Mouse (Mus musculus) MEL (cell line): ENCODE measurements at regions not wholly inside any gene's neighbourhood (a gene's known extent, or its start where the extent isn't known, plus 50 kb on each side); places are given as distances from the start of the nearest gene placed in this dataset.

Experiments
- DNase-seq: peaks from one replicate; pipeline ENCODE4 v3.0.0; 2011; ENCODE audit warnings: low read depth, low spot score
- H3K27ac ChIP-seq: 2 replicates; pipeline ENCODE4 v1.5.1; 2012; ENCODE audit warnings: low read depth, mild to moderate bottlenecking, control low read depth, low read length, moderate library complexity; ENCODE audit not compliant: control insufficient read depth
- H3K27me3 ChIP-seq, 2 experiments: fragments of 150-350 bp in 1 of 2; sonication (generic) in 1 of 2; 2 replicates each; pipeline ENCODE4 v1.6.1; 2012; ENCODE audit warnings: low read length in 2 of 2, mild to moderate bottlenecking in 2 of 2, improper control_type of control experiment in 1 of 2, moderate library complexity in 1 of 2; ENCODE audit not compliant: insufficient read depth in 2 of 2, control insufficient read depth in 1 of 2
- H3K36me3 ChIP-seq, 2 experiments: 2 replicates each; pipeline ENCODE4 v1.6.1; 2012 to 2014; ENCODE audit warnings: low read length in 2 of 2, improper control_type of control experiment in 1 of 2, inconsistent platforms in 1 of 2, mild to moderate bottlenecking in 1 of 2; ENCODE audit not compliant: insufficient read depth in 2 of 2, control insufficient read depth in 1 of 2
- H3K4me1 ChIP-seq, 2 experiments: fragments of 150-350 bp in 1 of 2; sonication (generic) in 1 of 2; 2 replicates each; pipeline ENCODE4 v1.6.1; 2012; ENCODE audit warnings: low read length in 2 of 2, improper control_type of control experiment in 1 of 2, mild to moderate bottlenecking in 1 of 2; ENCODE audit not compliant: insufficient read depth in 2 of 2, control insufficient read depth in 1 of 2
- H3K4me3 ChIP-seq, 2 experiments: fragments of 150-350 bp in 1 of 2; sonication (generic) in 1 of 2; 2 replicates each; pipeline ENCODE4 v1.5.1; 2012; ENCODE audit warnings: low read depth in 2 of 2, low read length in 2 of 2, mild to moderate bottlenecking in 2 of 2, moderate library complexity in 2 of 2, control low read depth in 1 of 2, improper control_type of control experiment in 1 of 2; ENCODE audit not compliant: control insufficient read depth in 1 of 2, insufficient read depth in 1 of 2
- H3K79me2 ChIP-seq: 2 replicates; pipeline ENCODE4 v1.6.1; 2012; ENCODE audit warnings: mild to moderate bottlenecking, low read length, moderate library complexity; ENCODE audit not compliant: control insufficient read depth, poor library complexity, insufficient read depth
- H3K9ac ChIP-seq: 2 replicates; pipeline ENCODE4 v1.6.1; 2012; ENCODE audit warnings: low read depth, mild to moderate bottlenecking, control low read depth, low read length, moderate library complexity; ENCODE audit not compliant: control insufficient read depth, poor library complexity, severe bottlenecking
- H3K9me3 ChIP-seq: fragments of 150-350 bp; sonication (generic); replicated peaks from 2 replicates; pipeline ENCODE4 v1.6.1; 2012; ENCODE audit warnings: mild to moderate bottlenecking, low read length, improper control_type of control experiment, moderate library complexity; ENCODE audit not compliant: insufficient read depth
- CTCF ChIP-seq, 3 experiments: IDR thresholded peaks in 2 of 3; conservative IDR thresholded peaks in 1 of 3; 2 replicates each; pipeline ENCODE4 v1.5.1; 2011 to 2012; ENCODE audit warnings: low read length in 3 of 3, low read depth in 2 of 3, mild to moderate bottlenecking in 2 of 3, improper control_type of control experiment in 1 of 3, inconsistent platforms in 1 of 3, mixed read lengths in 1 of 3, moderate library complexity in 1 of 3; ENCODE audit not compliant: control insufficient read depth in 1 of 3, insufficient read depth in 1 of 3, poor library complexity in 1 of 3, severe bottlenecking in 1 of 3
- HCFC1 ChIP-seq: IDR thresholded peaks from 2 replicates; pipeline ENCODE4 v1.6.1; 2012; ENCODE audit warnings: low read depth, mild to moderate bottlenecking, inconsistent platforms, low read length, improper control_type of control experiment, moderate library complexity
- KAT2A ChIP-seq: conservative IDR thresholded peaks from 2 replicates; pipeline ENCODE4 v1.6.1; 2012; ENCODE audit warnings: low read depth, low read length, improper control_type of control experiment, inconsistent platforms
- MAFK ChIP-seq: IDR thresholded peaks from 2 replicates; pipeline ENCODE4 v1.6.1; 2011; ENCODE audit warnings: low read depth, mild to moderate bottlenecking, low read length, improper control_type of control experiment, borderline replicate concordance
- MAX ChIP-seq: IDR thresholded peaks from 2 replicates; pipeline ENCODE4 v1.6.1; 2011; ENCODE audit warnings: low read length, improper control_type of control experiment
- MEF2A ChIP-seq: IDR thresholded peaks from 2 replicates; pipeline ENCODE4 v1.6.1; 2014; ENCODE audit warnings: low read depth, mild to moderate bottlenecking, inconsistent platforms, low read length, improper control_type of control experiment; ENCODE audit not compliant: poor library complexity, insufficient replicate concordance, severe bottlenecking; ENCODE audit errors: extremely low read depth
- POLR2A ChIP-seq, 2 experiments: IDR thresholded peaks; 2 replicates each; pipeline ENCODE4 v1.6.1; 2011 to 2012; ENCODE audit warnings: low read length in 2 of 2, mild to moderate bottlenecking in 2 of 2, control low read depth in 1 of 2, improper control_type of control experiment in 1 of 2, low read depth in 1 of 2, moderate library complexity in 1 of 2; ENCODE audit not compliant: control insufficient read depth in 1 of 2, insufficient read depth in 1 of 2, poor library complexity in 1 of 2
- POLR2AphosphoS2 ChIP-seq: IDR thresholded peaks from 2 replicates; pipeline ENCODE4 v1.6.1; 2011; ENCODE audit warnings: low read length, improper control_type of control experiment
- POLR2AphosphoS5 ChIP-seq: IDR thresholded peaks from 2 replicates; pipeline ENCODE4 v1.6.1; 2012; ENCODE audit warnings: low read depth, borderline replicate concordance, mild to moderate bottlenecking, inconsistent platforms, low read length, moderate library complexity, mixed read lengths
- TCF12 ChIP-seq: IDR thresholded peaks from 2 replicates; pipeline ENCODE4 v1.6.1; 2014; ENCODE audit warnings: low read depth, mild to moderate bottlenecking, inconsistent platforms, low read length, improper control_type of control experiment, moderate library complexity
- UBTF ChIP-seq: IDR thresholded peaks from 2 replicates; pipeline ENCODE4 v1.6.1; 2012; ENCODE audit warnings: low read depth, mild to moderate bottlenecking, inconsistent platforms, low read length, improper control_type of control experiment, moderate library complexity, borderline replicate concordance; ENCODE audit not compliant: insufficient read depth
- USF1 ChIP-seq: IDR thresholded peaks from 2 replicates; pipeline ENCODE4 v1.6.1; 2014; ENCODE audit warnings: low read depth, mild to moderate bottlenecking, inconsistent platforms, low read length, improper control_type of control experiment, moderate library complexity
- ZC3H11A ChIP-seq: IDR thresholded peaks from 2 replicates; pipeline ENCODE4 v1.6.1; 2012; ENCODE audit warnings: low read depth, mild to moderate bottlenecking, inconsistent platforms, low read length, improper control_type of control experiment
- ZKSCAN1 ChIP-seq: IDR thresholded peaks from 2 replicates; pipeline ENCODE4 v1.6.1; 2012; ENCODE audit warnings: low read depth, mild to moderate bottlenecking, inconsistent platforms, low read length, improper control_type of control experiment, moderate library complexity
- ZMIZ1 ChIP-seq: IDR thresholded peaks from 2 replicates; pipeline ENCODE4 v1.6.1; 2012; ENCODE audit warnings: low read depth, mild to moderate bottlenecking, inconsistent platforms, low read length, improper control_type of control experiment, moderate library complexity
- ZNF384 ChIP-seq: IDR thresholded peaks from 2 replicates; pipeline ENCODE4 v1.6.1; 2012; ENCODE audit warnings: low read depth, mild to moderate bottlenecking, inconsistent platforms, low read length, improper control_type of control experiment

- Histone ChIP-seq H3K79me2 (no peaks in the 10 kb centered on the region), H3K36me3 (no peaks in the 10 kb centered on the region), H3K9me3 (no peaks in the 10 kb centered on the region), H3K27me3 (no peaks in the 10 kb centered on the region), H3K4me3 (no peak overlapping the region), H3K27ac (no peak overlapping the region), H3K9ac (no peak overlapping the region), H3K4me1 (no peaks in the 10 kb centered on the region)
- no peak for TF ChIP-seq POLR2A (IDR thresholded peaks at IDR 0.05; ENCODE audit: control insufficient read depth in 1 of 2, insufficient read depth in 1 of 2, low read depth in 1 of 2, low read length in 2 of 2, poor library complexity in 1 of 2)
- TF ChIP-seq ZNF384 = no peak
- no peak for TF ChIP-seq MEF2A
- TF ChIP-seq KAT2A = no peak
- no peak for TF ChIP-seq MAX
- no peak for TF ChIP-seq HCFC1
- no peak for TF ChIP-seq MAFK
- no peak for TF ChIP-seq POLR2AphosphoS2
- no peak for TF ChIP-seq TCF12
- no peak for TF ChIP-seq ZC3H11A
- no peak for TF ChIP-seq UBTF
- no peak for TF ChIP-seq USF1
- TF ChIP-seq POLR2AphosphoS5 = no peak
- no peak for TF ChIP-seq ZMIZ1
- TF ChIP-seq ZKSCAN1 = no peak
- DNase-seq = no peak
These were observed 178.6 kb downstream of the Trim29 start for GRCm38 (mm10) chr9:43489205-43489604.

GRCm38 (mm10) chr9:43491024-43491751 lies 180.5 kb downstream of the Trim29 start:
- no peaks in the 10 kb centered on the region for H3K4me1 ChIP-seq
- H3K9ac ChIP-seq = no peak overlapping the region
- TF ChIP-seq ZKSCAN1 (no peak), CTCF (IDR thresholded peaks at IDR 0.05 in 2 of 3, conservative IDR thresholded peaks at IDR 0.05 in 1 of 3; ENCODE audit: control insufficient read depth in 1 of 3, insufficient read depth in 1 of 3, low read depth in 2 of 3, low read length in 3 of 3, poor library complexity in 1 of 3, severe bottlenecking in 1 of 3) (peak in 2 of 3 experiments; percentile 16 to 29; a peak in 3 of 6 replicates)
- DNase-seq = no peak
- no peak overlapping the region for H3K4me3 ChIP-seq
- H3K36me3 ChIP-seq = no peaks in the 10 kb centered on the region
- H3K79me2 ChIP-seq = no peaks in the 10 kb centered on the region
- H3K9me3 ChIP-seq = no peaks in the 10 kb centered on the region
- H3K27me3 ChIP-seq = no peaks in the 10 kb centered on the region
- H3K27ac ChIP-seq = no peak overlapping the region
